Mouse (Mus musculus): Measurements from ENCODE around the gene Cyp2c50.
"Not testable (repeated sequence)": the region's sequence is repeated elsewhere in the genome, so short reads cannot be mapped to it uniquely, and the experiment has no call there.

The Cyp2c50 gene

DNA sequence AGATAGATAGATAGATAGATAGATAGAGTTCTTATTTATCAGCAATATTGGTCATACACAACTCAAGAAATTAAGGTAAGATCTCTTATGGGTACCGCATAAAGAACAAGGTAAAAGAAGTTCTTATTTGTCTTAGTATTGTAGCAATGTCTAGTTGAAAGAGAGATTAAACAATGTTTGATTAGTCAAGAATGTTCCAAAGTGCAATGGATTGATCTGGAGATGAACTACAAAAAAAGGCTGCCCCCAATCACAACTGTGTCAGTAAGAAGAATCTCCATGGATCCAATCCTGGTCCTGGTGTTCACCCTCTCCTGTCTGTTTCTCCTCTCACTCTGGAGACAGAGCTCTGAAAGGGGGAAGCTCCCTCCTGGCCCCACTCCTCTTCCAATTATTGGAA is at the start of gene Cyp2c50:
Cyp2c50 (plus strand) TSS at position 268 of the 400 bp plus-strand sequence.
- not testable (repeated sequence) for DNase-seq

DNA sequence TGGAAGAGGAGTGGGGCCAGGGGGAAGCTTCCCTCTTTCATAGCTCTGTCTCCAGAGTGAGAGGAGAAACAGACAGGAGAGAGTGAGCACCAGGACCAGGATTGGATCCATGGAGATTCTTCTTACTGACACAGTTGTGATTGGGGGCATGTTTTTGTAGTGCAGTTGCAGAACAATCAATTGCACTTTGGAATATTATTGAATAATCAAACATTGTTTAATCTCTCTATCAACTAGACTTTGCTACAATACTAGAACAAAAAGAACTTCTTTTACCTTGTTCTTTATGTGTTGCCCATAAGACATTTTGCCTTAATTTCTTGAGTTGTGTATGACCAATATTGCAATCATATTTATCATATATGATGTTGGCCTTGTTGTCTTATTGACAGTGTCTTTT is 15.8 kb upstream of the Cyp2c50 start, which contains the start of gene Cyp2c54:
Cyp2c54 (minus strand) TSS at position 127 of the 400 bp plus-strand sequence.
- DNase-seq, result no peak

GRCm38 (mm10) chr19:40088381-40088780 is 1.1 kb upstream of the Cyp2c50 start:
- no peak for DNase-seq

DNA sequence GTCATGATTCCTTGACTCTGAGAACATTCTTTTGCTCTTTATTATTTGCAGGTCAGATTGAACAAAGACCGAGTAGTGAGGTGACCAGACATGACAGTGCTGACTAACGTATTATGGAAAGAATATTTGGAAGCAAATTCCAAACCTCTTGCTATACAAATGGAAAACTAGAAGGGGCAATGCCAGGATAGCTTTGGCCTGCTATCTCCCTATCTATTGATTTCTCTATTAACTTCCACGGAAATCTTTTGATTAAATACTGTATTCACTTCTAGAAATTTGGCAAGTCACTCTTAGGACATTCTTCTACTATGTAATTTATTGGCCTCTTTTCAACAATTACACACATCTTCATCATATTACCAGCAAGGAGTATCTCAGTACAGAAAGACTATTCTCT is 1.6 kb downstream of the Cyp2c50 start:
- no peak for DNase-seq

DNA sequence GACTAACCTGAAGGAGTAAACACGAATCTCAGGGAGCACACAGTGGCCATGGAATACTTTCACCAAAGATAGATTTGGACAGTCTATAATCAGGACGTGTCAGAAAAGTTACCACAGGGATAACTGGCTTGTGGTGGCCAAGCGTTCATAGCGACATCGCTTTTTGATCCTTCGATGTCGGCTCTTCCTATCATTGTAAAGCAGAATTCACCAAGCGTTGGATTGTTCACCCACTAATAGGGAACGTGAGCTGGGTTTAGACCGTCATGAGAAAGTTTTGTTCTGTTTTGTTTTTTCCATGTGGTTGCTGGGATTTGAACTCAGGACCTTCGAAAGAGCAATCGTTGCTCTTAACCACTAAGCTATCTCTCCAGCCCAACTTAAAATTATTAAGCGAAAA is 30.1 kb downstream of the Cyp2c50 start:
- DNase-seq, result not testable (repeated sequence)

DNA sequence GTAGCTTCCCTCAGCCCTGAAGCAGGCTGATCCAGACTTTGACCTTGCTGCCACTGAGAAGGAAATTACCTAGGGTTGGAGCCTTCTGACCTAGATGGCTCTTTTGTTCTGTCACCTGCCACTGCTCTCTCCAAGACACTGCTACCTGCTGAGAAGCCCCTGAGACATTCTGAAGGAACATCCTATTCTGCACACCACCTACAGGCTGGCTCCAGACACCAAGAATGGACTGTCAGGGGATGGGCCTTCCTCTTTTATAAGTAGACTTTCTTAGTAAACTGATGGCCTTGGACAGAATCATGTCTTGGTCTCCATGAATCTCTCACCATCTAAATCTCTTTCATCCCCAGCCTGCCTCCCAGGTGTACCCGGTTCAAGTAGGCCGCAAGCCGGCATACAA is 35.7 kb downstream of the Cyp2c50 start:
- DNase-seq, result not testable (repeated sequence)

DNA sequence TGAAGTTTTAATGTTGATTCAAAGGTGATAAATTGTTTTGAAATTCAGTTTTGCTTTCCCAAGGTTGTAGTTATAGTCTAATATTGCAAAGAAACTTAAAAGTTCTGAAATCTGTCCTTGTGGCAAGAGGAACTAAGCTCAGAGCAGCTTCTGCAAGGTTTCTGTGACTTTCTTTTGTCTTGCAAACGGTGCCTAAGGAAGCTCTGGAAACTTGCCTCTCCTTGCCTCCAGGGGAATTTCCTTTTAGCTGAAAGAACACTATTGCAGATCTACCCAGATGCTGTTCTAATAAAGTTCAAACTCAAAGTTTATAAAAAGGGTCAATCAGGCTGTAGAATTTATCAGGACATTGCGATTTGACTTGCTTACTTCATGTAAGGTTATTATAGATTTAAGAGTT is 37.5 kb downstream of the Cyp2c50 start:
- DNase-seq, result not testable (repeated sequence)

Measured in lung, postnatal 10 days (tissue).